Mouse (Mus musculus): ENCODE measurements around the gene Lypd5. TPM values are rescaled to one million over a fixed set of nuclear protein-coding genes. Genes with fewer than 3 reads are reported as not detected.

Gene Lypd5
- polyA plus RNA-seq, 1 experiment = not detected

Other genes with a start within 250 kb of the Lypd5 start
- gene Zfp112, start 236.9 kb upstream of the Lypd5 start, polyA plus RNA-seq (2012; ENCODE audit: insufficient read depth, insufficient read length, missing spikeins) = 1.4 and 1.5 TPM in 2 replicates
- 2.4 and 4.4 TPM in 2 replicates for gene Zfp235, start 215.0 kb upstream of the Lypd5 start, polyA plus RNA-seq (2012; ENCODE audit: insufficient read depth, insufficient read length, missing spikeins)
- not detected in 2 replicates for gene Zfp114, start 174.1 kb upstream of the Lypd5 start, polyA plus RNA-seq (2012; ENCODE audit: insufficient read depth, insufficient read length, missing spikeins)
- gene Zfp111, start 137.8 kb upstream of the Lypd5 start, polyA plus RNA-seq (2012; ENCODE audit: insufficient read depth, insufficient read length, missing spikeins) = 1.5 and 1.7 TPM in 2 replicates
- gene Zfp109, start 111.6 kb upstream of the Lypd5 start, polyA plus RNA-seq (2012; ENCODE audit: insufficient read depth, insufficient read length, missing spikeins) = 0.46 TPM in 1 of 2 replicates, not detected in the other
- 0.88 and 1.8 TPM in 2 replicates for gene Zfp108, start 94.4 kb upstream of the Lypd5 start, polyA plus RNA-seq (2012; ENCODE audit: insufficient read depth, insufficient read length, missing spikeins)
- 1.4 and 4.4 TPM in 2 replicates for gene Zfp93, start 78.8 kb upstream of the Lypd5 start, polyA plus RNA-seq (2012; ENCODE audit: insufficient read depth, insufficient read length, missing spikeins)
- 1.5 and 2.0 TPM in 2 replicates for gene Zfp61, start 48.0 kb upstream of the Lypd5 start, polyA plus RNA-seq (2012; ENCODE audit: insufficient read depth, insufficient read length, missing spikeins)
- gene Zfp94, start 32.5 kb upstream of the Lypd5 start, polyA plus RNA-seq (2012; ENCODE audit: insufficient read depth, insufficient read length, missing spikeins) = 3.8 and 4.5 TPM in 2 replicates
- gene Tescl, start 15.3 kb upstream of the Lypd5 start, polyA plus RNA-seq (2012; ENCODE audit: insufficient read depth, insufficient read length, missing spikeins) = not detected in 2 replicates
- not detected in 2 replicates for gene Kcnn4, start 21.1 kb downstream of the Lypd5 start, polyA plus RNA-seq (2012; ENCODE audit: insufficient read depth, insufficient read length, missing spikeins)
- 6.1 and 8.2 TPM in 2 replicates for gene Smg9, start 50.4 kb downstream of the Lypd5 start, polyA plus RNA-seq (2012; ENCODE audit: insufficient read depth, insufficient read length, missing spikeins)
- not detected in 2 replicates for gene Irgc1, start 103.1 kb downstream of the Lypd5 start, polyA plus RNA-seq (2012; ENCODE audit: insufficient read depth, insufficient read length, missing spikeins)
- 3.0 TPM in 1 of 2 replicates, not detected in the other for gene Plaur, start 113.3 kb downstream of the Lypd5 start, polyA plus RNA-seq (2012; ENCODE audit: insufficient read depth, insufficient read length, missing spikeins)
- 3.1 and 3.5 TPM in 2 replicates for gene Cadm4, start 132.8 kb downstream of the Lypd5 start, polyA plus RNA-seq (2012; ENCODE audit: insufficient read depth, insufficient read length, missing spikeins)
- 3.0 and 4.7 TPM in 2 replicates for gene Zfp428, start 157.8 kb downstream of the Lypd5 start, polyA plus RNA-seq (2012; ENCODE audit: insufficient read depth, insufficient read length, missing spikeins)
- not detected in 2 replicates for gene AC161166.1, start 163.3 kb downstream of the Lypd5 start, polyA plus RNA-seq (2012; ENCODE audit: insufficient read depth, insufficient read length, missing spikeins)
- gene Irgq, start 181.5 kb downstream of the Lypd5 start, polyA plus RNA-seq (2012; ENCODE audit: insufficient read depth, insufficient read length, missing spikeins) = 9.1 and 9.2 TPM in 2 replicates
- gene Pinlyp, start 196.9 kb downstream of the Lypd5 start, polyA plus RNA-seq (2012; ENCODE audit: insufficient read depth, insufficient read length, missing spikeins) = not detected in 2 replicates
- 20.7 and 22.5 TPM in 2 replicates for gene Xrcc1, start 197.1 kb downstream of the Lypd5 start, polyA plus RNA-seq (2012; ENCODE audit: insufficient read depth, insufficient read length, missing spikeins)
- 17.2 and 20.4 TPM in 2 replicates for gene Ethe1, start 238.3 kb downstream of the Lypd5 start, polyA plus RNA-seq (2012; ENCODE audit: insufficient read depth, insufficient read length, missing spikeins)
- not detected in 2 replicates for gene Zfp575, start 238.4 kb downstream of the Lypd5 start, polyA plus RNA-seq (2012; ENCODE audit: insufficient read depth, insufficient read length, missing spikeins)